9 mouse cellular contexts compared by ENCODE assay signal in the genomic region with DNA sequence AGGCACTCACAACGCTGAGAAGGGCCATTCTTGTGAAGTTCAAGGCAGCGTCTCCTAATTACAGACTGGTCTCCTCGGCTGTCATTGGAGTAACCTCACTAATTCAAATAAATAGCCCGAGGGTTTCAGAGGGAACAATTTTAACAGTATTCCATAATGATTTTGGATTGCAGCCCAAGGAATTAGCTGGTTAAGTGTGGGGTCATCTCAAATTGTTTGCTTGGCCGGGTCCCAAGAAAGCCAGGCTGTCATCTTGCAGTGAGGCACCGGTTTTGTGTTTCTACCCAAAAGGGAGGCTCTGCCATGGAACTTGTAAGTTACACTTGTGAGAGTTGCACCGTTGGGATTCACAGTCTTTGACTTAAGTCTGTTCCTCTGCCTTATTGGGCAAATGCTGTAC. TPM values are rescaled to one million over a fixed set of nuclear protein-coding genes. Genes with fewer than 3 reads are reported as not detected.
DNase-seq lines count a peak whose midpoint lies in the region; ATAC-seq and TF ChIP-seq lines count a peak whose summit lies in the region.
"Had no signal": no experiment of that assay in that cellular context is flagged by ENCODE, and none has a peak within 500 bp of the region (broad histone marks: within the 10 kb centered on the region; RNA-seq: fewer than 3 reads in every experiment).

No protein-coding gene starts in this region.

- no peaks in the 10 kb centered on the region for H3K9me3 ChIP-seq in forebrain, embryonic 12.5 days
- no peaks in the 10 kb centered on the region for H3K9me3 ChIP-seq in forebrain, postnatal 0 days (ENCODE audit: low read length)
- H3K9me3 ChIP-seq in embryonic facial prominence, embryonic 14.5 days (ENCODE audit: control insufficient read depth, low read length): no peaks in the 10 kb centered on the region
- H3K9me3 ChIP-seq in midbrain, postnatal 0 days (ENCODE audit: low read length): no peaks in the 10 kb centered on the region
- H3K9me3 ChIP-seq in heart, embryonic 10.5 days: no peaks in the 10 kb centered on the region

- no peaks in the 10 kb centered on the region for H3K36me3 ChIP-seq in forebrain, embryonic 12.5 days (replicated peaks)
- H3K36me3 ChIP-seq in forebrain, postnatal 0 days (ENCODE audit: insufficient read depth): no peaks in the 10 kb centered on the region
- no peaks in the 10 kb centered on the region for H3K36me3 ChIP-seq in embryonic facial prominence, embryonic 14.5 days (ENCODE audit: control insufficient read depth, insufficient read depth, low read length)
- no peaks in the 10 kb centered on the region for H3K36me3 ChIP-seq in midbrain, postnatal 0 days (ENCODE audit: insufficient read depth, low read length)
- H3K36me3 ChIP-seq in heart, embryonic 10.5 days: peaks cover 5% of the 10 kb centered on the region; the same call in 1 of the 2 replicates

- DNase-seq in forebrain, postnatal 0 days: no peak
- peak; percentile 43 for DNase-seq in lung, postnatal 10 days
- no peak for DNase-seq in lung, postnatal 4 days
- peak; percentile 76 for DNase-seq in embryonic facial prominence, embryonic 14.5 days (ENCODE audit: low spot score)
- DNase-seq in midbrain, postnatal 0 days (ENCODE audit: low spot score): peak; percentile 54
- no peak for DNase-seq in urinary bladder, postnatal 36 days (ENCODE audit: low spot score in 2 of 2)
- no peak for DNase-seq in heart, embryonic 10.5 days (ENCODE audit: low spot score)
- DNase-seq: retina, postnatal 1 day had no signal

- peaks cover 44% of the 10 kb centered on the region for H3K4me1 ChIP-seq in forebrain, embryonic 12.5 days
- H3K4me1 ChIP-seq in forebrain, postnatal 0 days (ENCODE audit: insufficient read depth): peaks cover 7% of the 10 kb centered on the region; the same call in 1 of the 2 replicates
- peaks cover 27% of the 10 kb centered on the region for H3K4me1 ChIP-seq in embryonic facial prominence, embryonic 14.5 days (ENCODE audit: control insufficient read depth, insufficient read depth, low read length)
- peaks cover 7% of the 10 kb centered on the region for H3K4me1 ChIP-seq in midbrain, postnatal 0 days (ENCODE audit: insufficient read depth, low read length)
- peaks cover 36% of the 10 kb centered on the region for H3K4me1 ChIP-seq in heart, embryonic 10.5 days

- no peak for ATAC-seq in forebrain, embryonic 12.5 days (ENCODE audit: low FRiP score)
- ATAC-seq in forebrain, postnatal 0 days: no peak
- no peak for ATAC-seq in embryonic facial prominence, embryonic 14.5 days (ENCODE audit: low read depth)
- no peak for ATAC-seq in midbrain, postnatal 0 days (ENCODE audit: low FRiP score)

- 46% methylated on average over 7 of the region's 7 CpGs for WGBS in forebrain, embryonic 12.5 days
- 23% methylated on average over 7 of the region's 7 CpGs for WGBS in forebrain, postnatal 0 days
- 33% methylated on average over 7 of the region's 7 CpGs for WGBS in embryonic facial prominence, embryonic 14.5 days
- 56% methylated on average over 7 of the region's 7 CpGs for WGBS in midbrain, postnatal 0 days
- WGBS in heart, embryonic 10.5 days: 83% methylated on average over 7 of the region's 7 CpGs

- H3K4me3 ChIP-seq in forebrain, embryonic 12.5 days (replicated peaks): no peak overlapping the region
- no peak overlapping the region for H3K4me3 ChIP-seq in forebrain, postnatal 0 days (ENCODE audit: low read depth, low read length)
- no peak overlapping the region for H3K4me3 ChIP-seq in embryonic facial prominence, embryonic 14.5 days (ENCODE audit: low read depth, low read length)
- no peak overlapping the region for H3K4me3 ChIP-seq in midbrain, postnatal 0 days (ENCODE audit: low read depth, low read length)
- no peak overlapping the region for H3K4me3 ChIP-seq in heart, embryonic 10.5 days

- TF ChIP-seq CTCF in forebrain, postnatal 0 days (IDR thresholded peaks at IDR 0.05; ENCODE audit: low read depth): no peak
- TF ChIP-seq CTCF in midbrain, postnatal 0 days (IDR thresholded peaks at IDR 0.05): no peak

- peak overlapping the region; percentile 63; the same call in 1 of the 2 replicates for H3K27ac ChIP-seq in forebrain, embryonic 12.5 days
- no peak overlapping the region for H3K27ac ChIP-seq in forebrain, postnatal 0 days (ENCODE audit: low read depth, low read length)
- H3K27ac ChIP-seq in embryonic facial prominence, embryonic 14.5 days (replicated peaks; ENCODE audit: low read depth, low read length): no peak overlapping the region; the same call in 1 of the 2 replicates
- H3K27ac ChIP-seq in midbrain, postnatal 0 days (ENCODE audit: low read depth, low read length): 0 out of 2 replicates have a peak overlapping the region, but pooled peaks have one; percentile 3
- no peak overlapping the region for H3K27ac ChIP-seq in heart, embryonic 10.5 days

- H3K27me3 ChIP-seq in forebrain, embryonic 12.5 days: no peaks in the 10 kb centered on the region
- H3K27me3 ChIP-seq in forebrain, postnatal 0 days (ENCODE audit: insufficient read depth, low read length): no peaks in the 10 kb centered on the region
- H3K27me3 ChIP-seq in embryonic facial prominence, embryonic 14.5 days (replicated peaks; ENCODE audit: control insufficient read depth, insufficient read depth, low read length): no peaks in the 10 kb centered on the region
- no peaks in the 10 kb centered on the region for H3K27me3 ChIP-seq in midbrain, postnatal 0 days (ENCODE audit: insufficient read depth, low read length)
- H3K27me3 ChIP-seq in heart, embryonic 10.5 days (ENCODE audit: insufficient read depth, poor library complexity, severe bottlenecking): no peaks in the 10 kb centered on the region

- peak overlapping the region; percentile 14; the same call in 1 of the 2 replicates for H3K9ac ChIP-seq in forebrain, embryonic 12.5 days
- no peak overlapping the region for H3K9ac ChIP-seq in forebrain, postnatal 0 days
- H3K9ac ChIP-seq in embryonic facial prominence, embryonic 14.5 days (ENCODE audit: low read depth, low read length): no peak overlapping the region
- H3K9ac ChIP-seq in midbrain, postnatal 0 days (replicated peaks; ENCODE audit: low read length, poor library complexity, severe bottlenecking): no peak overlapping the region

- no peak overlapping the region for H3K4me2 ChIP-seq in forebrain, embryonic 12.5 days
- no peak overlapping the region for H3K4me2 ChIP-seq in forebrain, postnatal 0 days (ENCODE audit: low read depth)
- H3K4me2 ChIP-seq in embryonic facial prominence, embryonic 14.5 days (ENCODE audit: low read depth, low read length): no peak overlapping the region
- H3K4me2 ChIP-seq in midbrain, postnatal 0 days (ENCODE audit: low read depth, low read length, poor library complexity, severe bottlenecking): no peak overlapping the region

RNA-seq across cellular contexts. Expression of a gene that starts 36.5 kb away (rescaled TPM):
- 31.3 and 32.6 TPM in 2 replicates for polyA plus RNA-seq in forebrain, embryonic 12.5 days (2016; fragmentation: Nextera tagmentation; extraction: Ambion mirVana)
- 72.0 and 80.8 TPM in 2 replicates for total RNA-seq in forebrain, postnatal 0 days (2014; rRNA removed)
- polyA plus RNA-seq in forebrain, postnatal 0 days (2015; fragmentation: Nextera tagmentation; extraction: Ambion mirVana): 37.2 and 44.3 TPM in 2 replicates
- 21.8 and 23.4 TPM in 2 replicates for polyA plus RNA-seq in embryonic facial prominence, embryonic 14.5 days (2014; fragmentation: Nextera tagmentation; extraction: Ambion mirVana)
- 108 and 120 TPM in 2 replicates for total RNA-seq in midbrain, postnatal 0 days (2014; rRNA removed)
- polyA plus RNA-seq in midbrain, postnatal 0 days (2015; fragmentation: Nextera tagmentation; extraction: Ambion mirVana): 49.4 and 51.6 TPM in 2 replicates
- 19.3 and 28.4 TPM in 2 replicates for polyA plus RNA-seq in heart, embryonic 10.5 days (2016; fragmentation: Nextera tagmentation; extraction: Ambion mirVana)

RNA-seq across cellular contexts. Expression of a gene that starts 36.9 kb away (rescaled TPM):
- polyA plus RNA-seq in forebrain, embryonic 12.5 days (2016; fragmentation: Nextera tagmentation; extraction: Ambion mirVana): 3.0 and 3.2 TPM in 2 replicates
- total RNA-seq in forebrain, postnatal 0 days (2014; rRNA removed): 13.0 and 15.5 TPM in 2 replicates
- polyA plus RNA-seq in forebrain, postnatal 0 days (2015; fragmentation: Nextera tagmentation; extraction: Ambion mirVana): 6.9 and 10.0 TPM in 2 replicates
- polyA plus RNA-seq in embryonic facial prominence, embryonic 14.5 days (2014; fragmentation: Nextera tagmentation; extraction: Ambion mirVana): 4.2 and 7.9 TPM in 2 replicates
- 9.2 and 14.1 TPM in 2 replicates for total RNA-seq in midbrain, postnatal 0 days (2014; rRNA removed)
- 7.1 and 8.6 TPM in 2 replicates for polyA plus RNA-seq in midbrain, postnatal 0 days (2015; fragmentation: Nextera tagmentation; extraction: Ambion mirVana)
- 1.0 and 2.0 TPM in 2 replicates for polyA plus RNA-seq in heart, embryonic 10.5 days (2016; fragmentation: Nextera tagmentation; extraction: Ambion mirVana)

Comparison
In these comparisons a context has a peak if more than half of its experiments do, and no peak if none do; other contexts are left out.
1. H3K27ac ChIP-seq: peak in forebrain, embryonic 12.5 days (single experiment) and midbrain, postnatal 0 days (single experiment); none in forebrain, postnatal 0 days (single experiment), embryonic facial prominence, embryonic 14.5 days (single experiment) and heart, embryonic 10.5 days (single experiment).
2. DNase-seq: peak in lung, postnatal 10 days (single experiment), embryonic facial prominence, embryonic 14.5 days (single experiment) and midbrain, postnatal 0 days (single experiment); none in forebrain, postnatal 0 days (single experiment), lung, postnatal 4 days (0 of 2), urinary bladder, postnatal 36 days (0 of 2) and heart, embryonic 10.5 days (single experiment).